Mouse (Mus musculus) bone marrow, adult 2 months (tissue): ENCODE results near the gene Bsdc1. TPM values are rescaled to one million over a fixed set of nuclear protein-coding genes. Genes with fewer than 3 reads are reported as not detected.

Experiments used
- H3K27ac ChIP-seq: fragments of 200-500 bp; 2 replicates; pipeline ENCODE4 v1.5.1; 2012; ENCODE audit warnings: low read depth, mild to moderate bottlenecking, control low read depth, inconsistent platforms, low read length; ENCODE audit not compliant: control insufficient read depth, poor library complexity, insufficient read depth
- H3K4me1 ChIP-seq: fragments of 200-500 bp; 2 replicates; pipeline ENCODE4 v1.6.1; 2011; ENCODE audit warnings: low read length; ENCODE audit not compliant: control insufficient read depth, insufficient read depth
- H3K4me3 ChIP-seq: fragments of 200-500 bp; replicated peaks from 2 replicates; pipeline ENCODE3; 2011; ENCODE audit warnings: mild to moderate bottlenecking, low read depth, low read length, control low read depth; ENCODE audit not compliant: control insufficient read depth
- CTCF ChIP-seq: fragments of 200-500 bp; IDR thresholded peaks from 2 replicates; pipeline ENCODE4 v1.5.1; 2011; ENCODE audit warnings: low read length, control low read depth; ENCODE audit not compliant: control insufficient read depth, insufficient read depth
- POLR2A ChIP-seq: fragments of 200-500 bp; IDR thresholded peaks from 2 replicates; pipeline ENCODE4 v1.6.1; 2011; ENCODE audit warnings: low read depth, mild to moderate bottlenecking, control low read depth, low read length, borderline replicate concordance; ENCODE audit not compliant: control insufficient read depth
- WGBS: fragments of 180-500 bp; shearing (Covaris S2); methylation state at CpG from one replicate; pipeline ENCODE4 v1.1.7; 2018; 5-methylcytosine and 5-hydroxymethylcytosine counted together
- polyA plus RNA-seq: library from polyadenylated mRNA; stranded (reverse); fragments of >200 nt; gene quantifications from 2 replicates; pipeline ENCODE4 v1.2.4, GENCODE M21; 2011; ENCODE audit warnings: low replicate concordance; ENCODE audit not compliant: missing spikeins, insufficient read depth, insufficient read length

Gene Bsdc1
- polyA plus RNA-seq, 1 experiment, result 127 TPM

DNA sequence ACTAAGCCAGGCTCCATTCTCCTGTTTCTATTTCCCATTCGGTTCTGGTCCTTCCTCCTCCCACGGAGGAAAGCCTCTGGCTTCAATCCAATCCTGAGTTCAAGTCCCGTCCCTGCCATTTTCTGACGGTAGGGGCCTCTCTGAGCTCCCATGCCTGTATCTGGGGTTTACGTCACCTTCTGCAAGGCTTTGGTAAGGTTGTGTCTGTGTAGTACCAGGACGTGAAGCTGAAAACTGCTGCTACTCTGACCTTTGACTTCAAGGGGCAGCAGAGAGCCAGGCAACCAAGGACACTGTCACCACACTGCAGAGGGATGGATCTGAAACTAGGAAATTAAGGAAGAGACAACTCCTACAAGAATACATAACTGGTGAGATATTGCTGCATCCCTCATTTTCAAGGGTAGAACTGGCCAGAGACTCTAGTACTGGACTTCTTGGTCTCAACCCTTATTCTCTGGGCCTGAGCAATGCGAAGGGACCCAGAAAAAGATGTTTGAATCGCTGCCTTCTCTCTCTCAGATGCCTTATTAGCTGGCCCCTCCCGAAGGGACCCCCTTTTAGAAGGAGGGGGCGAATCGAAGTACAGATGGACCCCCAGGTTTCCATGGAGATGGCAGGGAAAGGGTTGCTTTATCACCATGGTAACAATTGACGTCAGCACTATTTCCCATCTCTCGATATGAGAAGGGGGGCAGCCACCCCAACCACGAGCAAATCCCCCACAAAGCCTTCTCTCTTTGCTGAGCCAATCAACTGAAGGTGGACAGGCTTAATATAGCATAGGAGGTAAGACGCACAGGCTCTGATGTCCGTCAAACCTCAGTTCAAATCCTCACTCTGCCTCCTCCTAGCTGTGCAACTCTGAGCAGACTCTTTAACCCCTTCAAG is 34.5 kb downstream of the Bsdc1 start:
- 11% methylated on average over 16 of the region's 16 CpGs for WGBS
- peak overlapping the region; percentile 7 for H3K4me3 ChIP-seq
- peaks cover 6% of the 10 kb centered on the region for H3K4me1 ChIP-seq
- TF ChIP-seq POLR2A (no peak), CTCF (peak; percentile 70)
- 0 out of 2 replicates have a peak overlapping the region, but pooled peaks have one; percentile 28 for H3K27ac ChIP-seq

DNA sequence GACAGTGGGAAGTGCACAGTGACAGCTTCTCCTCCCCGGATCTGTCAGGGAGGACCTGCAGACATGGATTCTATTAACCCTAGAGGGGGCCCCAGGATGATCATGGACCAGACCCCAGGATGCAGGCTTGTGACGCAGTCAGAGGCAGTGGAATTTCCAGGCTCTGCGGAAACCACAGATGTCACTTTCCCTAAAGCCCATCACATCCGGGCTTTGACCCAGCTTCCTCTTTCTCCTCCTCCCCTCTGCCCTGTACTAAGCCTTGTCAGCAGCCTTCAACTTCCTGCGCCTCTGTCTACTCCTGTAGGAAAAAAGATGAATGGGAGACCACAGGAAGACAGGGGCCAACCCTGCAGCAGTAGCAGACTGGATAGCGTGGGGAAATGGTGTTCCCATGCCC is 35.2 kb downstream of the Bsdc1 start:
- WGBS, result 2% methylated on average over 6 of the region's 6 CpGs
- Histone ChIP-seq H3K27ac (0 out of 2 replicates have a peak overlapping the region, but pooled peaks have one; percentile 28), H3K4me3 (peak overlapping the region; percentile 7), H3K4me1 (peaks cover 6% of the 10 kb centered on the region)
- TF ChIP-seq CTCF (peak; percentile 0; the same call in 1 of the 2 replicates), POLR2A (no peak)

DNA sequence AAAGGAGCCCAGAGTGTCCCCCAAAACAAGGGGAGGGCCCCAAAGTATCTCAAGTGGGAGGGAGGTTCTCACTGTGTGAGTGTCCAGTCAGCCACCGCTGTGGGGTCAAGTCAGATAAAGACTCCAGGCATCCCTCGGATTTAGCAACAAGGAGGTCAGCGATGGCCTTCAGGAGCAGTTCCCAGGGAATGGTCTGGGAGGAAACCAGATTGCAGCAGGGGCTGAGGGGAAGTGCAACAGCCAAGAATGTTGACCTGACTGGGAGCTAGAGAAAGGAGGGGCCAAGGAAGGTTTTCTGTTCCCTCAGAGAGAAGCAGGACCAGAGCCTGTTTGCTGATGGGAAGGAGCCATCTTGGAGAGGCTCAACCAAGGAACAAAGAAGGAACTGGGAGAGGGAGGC is 37.6 kb downstream of the Bsdc1 start:
- WGBS, result 73% methylated on average over 3 of the region's 3 CpGs
- TF ChIP-seq POLR2A (no peak), CTCF (no peak)
- Histone ChIP-seq H3K4me3 (no peak overlapping the region), H3K4me1 (peaks cover 6% of the 10 kb centered on the region), H3K27ac (no peak overlapping the region)

DNA sequence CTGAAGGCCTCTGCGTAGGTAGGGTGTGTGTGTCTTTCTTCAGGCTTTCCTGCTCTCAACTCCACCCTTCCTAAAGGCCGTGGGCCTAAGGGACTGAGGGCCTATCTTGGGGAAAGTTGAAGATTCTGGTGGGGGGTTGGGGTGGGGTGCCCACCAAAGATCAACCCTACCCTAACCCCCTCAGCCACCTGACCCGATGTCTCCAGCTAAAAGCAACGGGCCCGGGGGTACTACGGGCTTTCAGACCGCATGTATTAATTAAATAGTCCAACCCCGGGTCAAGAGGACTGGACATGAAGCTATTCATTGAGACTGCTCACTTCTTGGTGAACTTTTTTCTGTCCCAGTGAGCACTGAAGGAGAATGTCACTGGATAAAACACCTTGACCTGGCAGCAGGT is 38.6 kb downstream of the Bsdc1 start:
- 80% methylated on average over 8 of the region's 8 CpGs for WGBS
- Histone ChIP-seq H3K4me1 (peaks cover 6% of the 10 kb centered on the region), H3K4me3 (no peak overlapping the region)

DNA sequence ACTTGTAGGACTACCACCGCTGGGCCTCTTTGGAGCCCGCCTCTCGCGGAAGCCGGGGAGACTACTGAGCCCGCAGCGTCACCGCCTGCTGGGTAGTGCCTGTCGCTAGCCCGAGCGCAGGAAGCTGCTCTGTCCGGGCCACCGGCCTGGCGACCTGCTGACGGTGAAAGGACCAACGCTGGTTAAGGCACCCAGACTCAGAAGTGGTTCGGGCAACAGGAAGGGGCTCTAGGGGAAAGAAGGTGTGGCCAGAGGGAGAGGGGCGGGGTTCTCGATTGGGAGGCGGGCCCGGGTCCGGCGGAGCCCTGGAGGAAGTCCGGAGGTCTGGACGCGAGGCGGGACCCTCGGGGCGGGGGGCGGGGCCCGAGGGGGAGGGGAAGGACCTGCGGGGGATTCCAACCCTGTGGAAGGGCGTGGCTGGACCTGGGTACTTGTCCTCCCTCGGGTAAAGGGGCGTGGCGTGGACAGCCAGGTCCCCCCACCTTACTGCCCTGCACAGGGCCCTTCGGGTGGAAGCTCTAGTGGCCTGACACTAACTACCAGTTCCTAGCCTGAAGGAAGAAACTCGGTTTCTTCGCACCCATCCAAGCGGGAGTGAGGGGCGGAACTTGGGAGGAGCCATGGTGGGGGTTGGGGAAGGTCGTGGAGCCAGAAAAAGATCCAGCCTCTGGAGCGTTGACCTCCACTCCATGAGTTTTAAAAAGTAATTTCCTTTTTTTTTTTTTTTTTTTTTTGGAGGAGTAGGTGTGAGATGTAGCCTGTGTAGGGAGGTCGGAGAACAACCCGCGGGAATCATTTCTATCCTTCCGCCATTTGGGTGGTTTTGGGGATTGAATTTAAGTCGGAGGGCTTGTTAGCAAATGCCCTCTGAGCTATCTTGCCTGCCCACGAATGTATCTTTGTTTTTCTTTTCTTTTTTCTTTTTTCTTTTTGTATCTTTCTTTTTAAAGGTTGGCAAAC is 39.5 kb downstream of the Bsdc1 start:
- WGBS, result 2% methylated on average over 48 of the region's 49 CpGs
- Histone ChIP-seq H3K4me3 (peak overlapping the region; percentile 75), H3K4me1 (peaks cover 6% of the 10 kb centered on the region), H3K27ac (peak overlapping the region; percentile 91)
- TF ChIP-seq POLR2A, result peak; percentile 80; the same call in 1 of the 2 replicates
- no peak for TF ChIP-seq CTCF

More for the DNA sequence above, 38.6 kb downstream of the Bsdc1 start:
- TF ChIP-seq CTCF (no peak), POLR2A (no peak)
- H3K27ac ChIP-seq, result peak overlapping the region; percentile 91; the same call in 1 of the 2 replicates

DNA sequence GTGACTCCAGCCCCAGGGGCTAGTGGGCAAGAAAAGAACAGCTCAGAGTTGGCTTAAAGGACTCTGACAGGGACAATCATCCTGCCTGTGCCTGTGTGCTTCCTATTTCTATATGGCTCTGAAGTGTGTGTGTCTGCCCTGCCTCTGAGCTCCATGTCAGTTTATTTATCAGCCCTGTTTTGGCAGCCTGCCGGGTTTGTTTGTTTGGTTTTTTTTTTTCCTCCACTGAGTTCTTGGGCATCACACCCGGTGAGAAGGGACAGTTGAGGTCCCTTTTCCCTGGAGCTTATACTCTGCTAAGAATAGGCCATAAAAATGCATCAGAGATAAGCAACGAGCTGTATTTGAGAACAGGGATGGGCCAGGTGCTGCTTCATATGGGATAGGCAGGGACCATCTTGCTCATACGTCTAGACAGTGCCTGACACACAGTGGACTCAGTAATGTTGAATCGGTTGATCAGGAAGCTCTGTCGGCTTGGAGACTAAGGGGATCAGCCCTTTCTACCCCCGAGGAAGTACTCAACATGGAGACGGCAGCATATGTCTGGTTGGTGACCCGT is 41.0 kb downstream of the Bsdc1 start:
- TF ChIP-seq CTCF (no peak), POLR2A (no peak)
- Histone ChIP-seq H3K27ac (no peak overlapping the region), H3K4me3 (no peak overlapping the region), H3K4me1 (no peaks in the 10 kb centered on the region; the same call in 1 of the 2 replicates)
- 53% methylated on average over 9 of the region's 9 CpGs for WGBS

DNA sequence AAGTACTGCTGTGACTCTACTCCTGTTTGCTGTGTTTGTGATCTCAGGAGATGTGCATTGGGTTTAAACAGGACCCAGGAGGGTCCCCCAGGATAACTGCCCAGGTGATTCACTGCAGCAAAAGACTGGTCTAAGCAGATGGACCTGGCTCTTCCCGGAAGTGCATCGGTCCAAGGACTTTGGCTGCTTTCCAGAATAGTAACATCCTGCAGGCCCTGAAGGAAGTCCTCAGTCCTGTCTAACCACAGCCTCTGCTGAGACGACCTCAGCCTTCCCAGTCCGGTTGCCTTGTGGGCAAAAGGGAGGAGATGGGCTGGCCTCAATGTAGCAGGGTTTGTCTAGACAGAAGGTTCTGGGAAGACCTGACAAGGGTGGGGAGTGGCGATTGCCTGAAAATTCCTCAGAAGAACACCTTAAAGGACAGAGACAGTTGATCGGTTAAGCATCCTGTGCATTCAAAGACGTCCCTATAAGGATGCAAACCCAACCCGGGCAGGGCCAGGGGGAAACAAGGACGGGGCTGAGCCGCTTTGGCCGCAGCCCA is 41.6 kb downstream of the Bsdc1 start:
- H3K4me1 ChIP-seq, result peaks cover 1% of the 10 kb centered on the region; the same call in 1 of the 2 replicates
- TF ChIP-seq POLR2A (no peak), CTCF (no peak)
- H3K4me3 ChIP-seq, result no peak overlapping the region
- H3K27ac ChIP-seq, result no peak overlapping the region
- 37% methylated on average over 11 of the region's 11 CpGs for WGBS
